ENCODE assay signal across 33 mouse cellular contexts in the genomic region with DNA sequence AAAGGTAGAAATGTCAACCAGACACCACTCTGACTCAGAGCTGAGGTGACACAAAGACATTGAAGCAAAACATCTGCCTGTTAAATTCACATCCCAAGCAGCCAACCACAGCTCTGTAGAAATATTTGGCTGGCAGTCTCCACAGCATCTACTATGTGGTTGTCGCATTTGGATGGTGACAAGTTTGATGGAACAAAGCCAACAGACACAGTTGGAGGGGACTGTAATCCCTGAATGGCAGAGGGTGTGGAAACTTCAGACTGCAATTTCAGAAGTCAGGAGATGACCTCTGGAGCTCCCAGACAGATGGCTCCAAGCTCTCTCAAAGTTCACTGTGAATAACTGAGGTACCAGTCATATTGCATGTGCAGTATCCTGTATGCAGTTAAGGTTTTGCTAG.
DNase-seq lines count a peak whose midpoint lies in the region; ATAC-seq and TF ChIP-seq lines count a peak whose summit lies in the region.
"Had no signal": no experiment of that assay in that cellular context is flagged by ENCODE, and none has a peak within 500 bp of the region (broad histone marks: within the 10 kb centered on the region; RNA-seq: fewer than 3 reads in every experiment).

No protein-coding gene starts in this region.

- H3K27ac ChIP-seq in embryonic facial prominence, embryonic 14.5 days (replicated peaks; ENCODE audit: low read depth, low read length): no peak overlapping the region
- H3K27ac ChIP-seq in embryonic facial prominence, embryonic 10.5 days (replicated peaks): no peak overlapping the region
- H3K27ac ChIP-seq in heart, embryonic 16.5 days (ENCODE audit: low read length): no peak overlapping the region
- no peak overlapping the region for H3K27ac ChIP-seq in heart, embryonic 10.5 days
- H3K27ac ChIP-seq: embryonic facial prominence, embryonic 13.5 days; forebrain, embryonic 15.5 days; hindbrain, embryonic 13.5 days; layer of hippocampus, adult 2 months; left cerebral cortex, adult 2 months; liver, embryonic 12.5 days; midbrain, embryonic 10.5 days; neural tube, embryonic 12.5 days had no signal

- intact Hi-C loops in left cerebral cortex, postnatal 4 days (cut with DNase I): no loop called here
- intact Hi-C loops in left cerebral cortex, postnatal 25 days (cut with DNase I): no loop called here

- peak; percentile 25 for DNase-seq in embryonic facial prominence, embryonic 14.5 days (ENCODE audit: low spot score)
- no peak for DNase-seq in embryonic facial prominence, embryonic 10.5 days (ENCODE audit: low spot score)
- DNase-seq in heart, embryonic 10.5 days (ENCODE audit: low spot score): no peak
- peak; percentile 10 for DNase-seq in left cerebral cortex, postnatal 4 days
- no peak for DNase-seq in left cerebral cortex, postnatal 25 days (ENCODE audit: low spot score in 2 of 2)
- no peak for DNase-seq in Patski (ENCODE audit: low read depth, low spot score)
- DNase-seq in kidney, adult 11 months: no peak
- DNase-seq: adrenal gland, postnatal 14 days; cerebellum, adult 9-10 months; embryo, embryonic 11 days; heart, postnatal 36 days; kidney, adult 2 months; kidney, postnatal 36 days; liver, postnatal 0 days; lung, postnatal 14 days; right cerebral cortex, adult 18-20 months; spleen, adult 18-20 months; thymus, postnatal 14 days had no signal

- POLR2A ChIA-PET in Patski (lab: Charles Lee): no interaction called here

- peaks cover 10% of the 10 kb centered on the region for H3K9me3 ChIP-seq in embryonic facial prominence, embryonic 14.5 days (ENCODE audit: control insufficient read depth, low read length)
- H3K9me3 ChIP-seq in embryonic facial prominence, embryonic 10.5 days: no peaks in the 10 kb centered on the region
- H3K9me3 ChIP-seq in heart, embryonic 16.5 days (replicated peaks; ENCODE audit: control insufficient read depth, low read length): peaks cover 6% of the 10 kb centered on the region; the same call in 1 of the 2 replicates
- no peaks in the 10 kb centered on the region for H3K9me3 ChIP-seq in heart, embryonic 10.5 days
- H3K9me3 ChIP-seq: embryonic facial prominence, embryonic 13.5 days; forebrain, embryonic 15.5 days; hindbrain, embryonic 13.5 days; liver, embryonic 12.5 days; midbrain, embryonic 10.5 days; neural tube, embryonic 12.5 days had no signal

- CTCF ChIA-PET in Patski (lab: Charles Lee): no interaction called here

- no peak for TF ChIP-seq CTCF in Patski (IDR thresholded peaks at IDR 0.05)

- H3K9ac ChIP-seq in embryonic facial prominence, embryonic 14.5 days (ENCODE audit: low read depth, low read length): no peak overlapping the region
- H3K9ac ChIP-seq in heart, embryonic 16.5 days (ENCODE audit: low read length): no peak overlapping the region
- H3K9ac ChIP-seq: embryonic facial prominence, embryonic 13.5 days; forebrain, embryonic 15.5 days; heart, embryonic 12.5 days; hindbrain, embryonic 13.5 days; liver, embryonic 12.5 days; liver, postnatal 0 days; neural tube, embryonic 12.5 days had no signal

- H3K4me1 ChIP-seq in embryonic facial prominence, embryonic 14.5 days (ENCODE audit: control insufficient read depth, insufficient read depth, low read length): no peaks in the 10 kb centered on the region
- H3K4me1 ChIP-seq in embryonic facial prominence, embryonic 10.5 days: no peaks in the 10 kb centered on the region
- no peaks in the 10 kb centered on the region for H3K4me1 ChIP-seq in heart, embryonic 16.5 days (ENCODE audit: control insufficient read depth, insufficient read depth, low read length)
- H3K4me1 ChIP-seq in heart, embryonic 10.5 days: no peaks in the 10 kb centered on the region
- H3K4me1 ChIP-seq: embryonic facial prominence, embryonic 13.5 days; forebrain, embryonic 15.5 days; hindbrain, embryonic 13.5 days; liver, embryonic 12.5 days; midbrain, embryonic 10.5 days; neural tube, embryonic 12.5 days had no signal

- no peak overlapping the region for H3K4me2 ChIP-seq in embryonic facial prominence, embryonic 14.5 days (ENCODE audit: low read depth, low read length)
- H3K4me2 ChIP-seq in heart, embryonic 16.5 days (ENCODE audit: low read depth, low read length): no peak overlapping the region
- H3K4me2 ChIP-seq: embryonic facial prominence, embryonic 13.5 days; forebrain, embryonic 15.5 days; heart, embryonic 12.5 days; hindbrain, embryonic 13.5 days; liver, embryonic 12.5 days; neural tube, embryonic 12.5 days had no signal

- in situ Hi-C loops in Patski (cut with MboI; ENCODE audit: low pct_unique_long_range_greater_than_20kb): no loop called here

- no peaks in the 10 kb centered on the region for H3K27me3 ChIP-seq in embryonic facial prominence, embryonic 14.5 days (replicated peaks; ENCODE audit: control insufficient read depth, insufficient read depth, low read length)
- no peaks in the 10 kb centered on the region for H3K27me3 ChIP-seq in embryonic facial prominence, embryonic 10.5 days (replicated peaks; ENCODE audit: low read depth, poor library complexity, severe bottlenecking)
- no peaks in the 10 kb centered on the region for H3K27me3 ChIP-seq in heart, embryonic 16.5 days (ENCODE audit: control insufficient read depth, insufficient read depth, low read length)
- no peaks in the 10 kb centered on the region for H3K27me3 ChIP-seq in heart, embryonic 10.5 days (ENCODE audit: insufficient read depth, poor library complexity, severe bottlenecking)
- H3K27me3 ChIP-seq in Patski: no peaks in the 10 kb centered on the region
- H3K27me3 ChIP-seq: embryonic facial prominence, embryonic 13.5 days; forebrain, embryonic 15.5 days; heart, embryonic 12.5 days; hindbrain, embryonic 13.5 days; liver, embryonic 12.5 days; neural tube, embryonic 12.5 days had no signal

- no peaks in the 10 kb centered on the region for H3K36me3 ChIP-seq in embryonic facial prominence, embryonic 14.5 days (ENCODE audit: control insufficient read depth, insufficient read depth, low read length)
- no peaks in the 10 kb centered on the region for H3K36me3 ChIP-seq in embryonic facial prominence, embryonic 10.5 days (replicated peaks)
- no peaks in the 10 kb centered on the region for H3K36me3 ChIP-seq in heart, embryonic 16.5 days (ENCODE audit: control insufficient read depth, insufficient read depth)
- H3K36me3 ChIP-seq in heart, embryonic 10.5 days: no peaks in the 10 kb centered on the region
- H3K36me3 ChIP-seq: embryonic facial prominence, embryonic 13.5 days; forebrain, embryonic 15.5 days; G1E; heart, embryonic 12.5 days; hindbrain, embryonic 13.5 days; liver, embryonic 12.5 days; midbrain, embryonic 10.5 days; neural tube, embryonic 12.5 days had no signal

- ATAC-seq in embryonic facial prominence, embryonic 14.5 days (ENCODE audit: low read depth): no peak
- ATAC-seq in heart, embryonic 16.5 days (replicated peaks; ENCODE audit: extremely low read depth, insufficient read depth, low FRiP score): peak; percentile 63; the same call in 1 of the 2 replicates
- peak; percentile 39 for ATAC-seq in Patski
- ATAC-seq: forebrain, embryonic 15.5 days; inflammation-experienced regulatory T-cells, adult 6 months; liver, embryonic 12.5 days; liver, postnatal 0 days; midbrain, embryonic 16.5 days had no signal

- no peak overlapping the region for H3K4me3 ChIP-seq in embryonic facial prominence, embryonic 14.5 days (ENCODE audit: low read depth, low read length)
- no peak overlapping the region for H3K4me3 ChIP-seq in embryonic facial prominence, embryonic 10.5 days
- no peak overlapping the region for H3K4me3 ChIP-seq in heart, embryonic 16.5 days (ENCODE audit: low read length)
- no peak overlapping the region for H3K4me3 ChIP-seq in heart, embryonic 10.5 days
- H3K4me3 ChIP-seq: embryonic facial prominence, embryonic 13.5 days; erythroblast, embryonic 14.5 days; forebrain, embryonic 15.5 days; heart, embryonic 12.5 days; hindbrain, embryonic 13.5 days; layer of hippocampus, adult 2 months; left cerebral cortex, adult 2 months; liver, embryonic 12.5 days; midbrain, embryonic 10.5 days; myocyte; neural tube, embryonic 12.5 days had no signal

- WGBS in embryonic facial prominence, embryonic 14.5 days: 50% methylated on average over 1 of the region's 1 CpGs
- 86% methylated on average over 1 of the region's 1 CpGs for WGBS in embryonic facial prominence, embryonic 10.5 days
- WGBS in heart, embryonic 16.5 days: 28% methylated on average over 1 of the region's 1 CpGs
- 64% methylated on average over 1 of the region's 1 CpGs for WGBS in heart, embryonic 10.5 days

Comparison
In these comparisons a context has a peak if more than half of its experiments do, and no peak if none do; other contexts are left out.
1. DNase-seq: peak in embryonic facial prominence, embryonic 14.5 days (single experiment) and left cerebral cortex, postnatal 4 days (single experiment); none in embryonic facial prominence, embryonic 10.5 days (single experiment), heart, embryonic 10.5 days (single experiment), left cerebral cortex, postnatal 25 days (0 of 2), Patski (single experiment) and kidney, adult 11 months (single experiment).